Mouse (Mus musculus) T-cell, adult 2 months (primary cell): ENCODE measurements around the gene Stxbp2.
"Not testable (repeated sequence)": the region's sequence is repeated elsewhere in the genome, so short reads cannot be mapped to it uniquely, and the experiment has no call there.

Source experiments
- DNase-seq: peaks from one replicate; pipeline ENCODE4 v3.0.0; 2022; ENCODE audit warnings: low spot score

Gene Stxbp2

DNA sequence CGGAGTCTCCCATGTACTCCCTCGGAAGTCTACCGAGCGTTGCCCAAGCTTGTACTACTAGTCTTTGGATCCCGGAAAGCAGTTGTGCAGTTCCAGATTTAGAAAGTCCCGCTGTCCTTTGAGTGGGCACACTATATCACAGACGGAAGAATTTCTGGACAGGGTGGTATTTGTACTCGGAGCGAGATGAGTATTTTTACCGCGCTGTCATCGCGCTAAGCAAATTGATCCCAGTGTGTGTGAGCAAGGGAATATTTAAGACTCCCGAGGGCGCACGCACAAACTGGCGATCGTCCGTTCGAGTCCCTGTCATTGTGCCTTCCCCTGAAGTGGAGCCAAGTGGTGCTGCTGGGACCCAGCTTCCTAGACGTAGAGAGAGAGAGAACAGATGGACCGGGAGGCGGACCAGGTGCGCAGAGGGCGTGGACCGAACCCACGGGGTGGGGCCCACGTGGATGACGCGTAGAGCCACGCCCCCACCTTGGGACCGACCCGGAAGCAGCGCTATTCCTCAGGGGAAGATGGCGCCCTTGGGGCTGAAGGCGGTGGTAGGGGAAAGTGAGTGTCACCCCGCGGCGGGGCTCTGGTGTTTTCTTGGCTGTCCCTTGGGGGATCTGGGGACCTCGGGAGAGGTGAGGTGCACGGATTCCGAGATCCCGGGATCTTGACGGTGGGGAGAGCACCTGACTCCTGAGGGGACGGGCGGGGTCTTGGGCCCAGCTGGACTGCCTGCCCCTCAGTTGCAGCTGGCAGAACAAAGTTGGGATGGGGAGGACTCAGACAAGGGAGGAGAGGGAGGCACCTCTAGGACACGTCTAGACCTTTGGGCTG lies at the start of gene Stxbp2:
TSS of gene Stxbp2 (plus strand) at position 309 of the 831 bp plus-strand sequence.
- DNase-seq, result peak; percentile 89

DNA sequence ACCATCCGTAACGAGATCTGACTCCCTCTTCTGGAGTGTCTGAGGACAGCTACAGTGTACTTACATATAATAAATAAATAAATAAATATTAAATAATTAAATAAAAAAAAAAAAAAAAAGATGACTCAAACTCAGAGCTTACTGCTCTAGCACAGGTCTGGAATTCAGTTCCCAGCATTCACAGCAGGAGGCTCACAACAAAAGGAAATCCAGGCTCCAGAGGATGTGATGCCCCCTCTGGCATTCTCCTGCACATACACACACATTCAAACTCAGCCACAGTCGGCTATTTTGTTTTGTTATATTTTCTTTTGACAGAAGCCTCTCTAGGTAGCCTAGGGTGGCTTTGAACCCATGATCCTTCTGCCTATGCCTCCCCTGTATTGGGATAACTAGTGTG lies 48.8 kb upstream of the Stxbp2 start:
- not testable (repeated sequence) for DNase-seq

DNA sequence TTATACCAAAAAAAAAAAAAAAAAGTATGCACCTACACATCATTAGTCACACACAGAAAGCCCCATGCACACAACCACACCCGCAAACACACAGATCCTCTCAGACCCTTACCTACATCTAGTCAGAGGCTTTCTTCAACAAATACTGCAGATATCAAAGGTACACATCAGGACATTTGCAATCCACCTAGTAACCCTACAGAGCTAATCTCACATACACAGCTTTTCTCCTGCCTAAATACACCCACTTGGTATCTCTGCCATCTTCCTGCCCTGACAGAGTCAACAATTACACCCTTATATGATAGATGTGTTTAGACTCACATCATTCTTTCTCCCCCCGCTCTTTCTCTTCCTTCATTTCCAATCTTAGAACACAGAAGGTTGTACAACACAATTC lies 44.3 kb upstream of the Stxbp2 start:
- DNase-seq, result no peak

DNA sequence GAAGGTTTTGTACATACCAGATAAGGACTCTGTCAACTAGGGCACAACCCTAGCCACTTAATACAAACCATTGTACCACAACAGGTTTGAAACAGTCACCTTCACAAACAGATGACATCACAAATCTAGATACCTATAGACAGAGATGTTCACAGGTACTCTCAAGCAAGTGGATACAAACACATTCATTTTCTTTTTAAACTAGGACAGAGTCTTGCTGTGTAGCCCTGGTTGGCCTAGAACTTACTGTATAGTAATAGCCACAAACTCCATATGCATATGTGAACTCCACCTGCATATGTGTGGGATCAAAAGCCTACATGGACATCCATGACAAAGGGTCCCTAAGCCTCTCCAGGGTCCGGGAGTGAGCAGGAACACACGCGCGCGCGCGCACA lies 43.8 kb upstream of the Stxbp2 start, which contains the start of gene Camsap3:
TSS of gene Camsap3 (plus strand) at position 301 of the 398 bp plus-strand sequence.
- DNase-seq, result no peak

GRCm38 (mm10) chr8:3587391-3588257 lies 43.1 kb upstream of the Stxbp2 start:
- peak; percentile 22 for DNase-seq

DNA sequence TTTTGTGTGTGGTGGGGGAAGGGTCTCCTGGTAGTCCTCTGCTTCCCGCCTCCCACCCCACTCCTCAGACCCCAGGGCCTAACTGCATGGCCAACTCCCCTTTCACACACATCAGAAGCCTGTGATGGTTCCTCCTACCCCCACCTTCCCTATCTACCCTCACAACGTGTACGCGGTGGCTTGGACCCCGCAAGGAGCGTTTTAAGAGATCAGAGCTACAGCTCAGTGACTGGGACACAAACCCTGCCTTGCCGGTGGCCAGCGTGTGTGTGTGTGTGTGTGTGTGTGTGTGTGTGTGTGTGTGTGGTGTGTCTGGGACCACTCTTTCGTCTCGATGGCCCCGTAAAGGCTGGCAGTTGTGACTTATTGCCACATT lies 42.5 kb upstream of the Stxbp2 start:
- no peak for DNase-seq

- no peak for DNase-seq
Observed at GRCm38 (mm10) chr8:3593470-3593869, 37.3 kb upstream of the Stxbp2 start.

- DNase-seq, result no peak
Observed at GRCm38 (mm10) chr8:3594466-3594865, 36.3 kb upstream of the Stxbp2 start.

- no peak for DNase-seq
Observed at GRCm38 (mm10) chr8:3598054-3598453, 32.7 kb upstream of the Stxbp2 start.

GRCm38 (mm10) chr8:3599219-3599618 lies 31.5 kb upstream of the Stxbp2 start:
- no peak for DNase-seq

DNA sequence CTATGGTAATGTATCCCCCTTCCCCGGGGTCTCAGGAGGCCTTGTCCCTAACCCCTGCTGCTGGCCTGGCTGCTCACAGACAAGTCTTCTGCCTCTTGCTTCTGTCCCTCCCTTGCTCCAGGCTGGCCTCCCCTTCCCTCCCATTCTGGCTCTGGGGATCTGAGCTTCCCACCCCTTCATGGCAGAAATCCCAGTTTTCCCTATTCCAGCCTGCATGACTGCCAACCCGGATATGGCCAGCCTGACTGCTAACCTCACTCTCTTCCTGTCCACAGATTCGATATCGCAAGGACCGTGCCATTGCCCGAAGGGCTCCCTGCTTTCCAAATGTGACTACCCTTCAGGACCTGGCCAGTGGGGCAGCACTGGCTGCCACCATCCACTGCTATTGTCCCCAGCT lies 30.4 kb upstream of the Stxbp2 start:
- no peak for DNase-seq

DNA sequence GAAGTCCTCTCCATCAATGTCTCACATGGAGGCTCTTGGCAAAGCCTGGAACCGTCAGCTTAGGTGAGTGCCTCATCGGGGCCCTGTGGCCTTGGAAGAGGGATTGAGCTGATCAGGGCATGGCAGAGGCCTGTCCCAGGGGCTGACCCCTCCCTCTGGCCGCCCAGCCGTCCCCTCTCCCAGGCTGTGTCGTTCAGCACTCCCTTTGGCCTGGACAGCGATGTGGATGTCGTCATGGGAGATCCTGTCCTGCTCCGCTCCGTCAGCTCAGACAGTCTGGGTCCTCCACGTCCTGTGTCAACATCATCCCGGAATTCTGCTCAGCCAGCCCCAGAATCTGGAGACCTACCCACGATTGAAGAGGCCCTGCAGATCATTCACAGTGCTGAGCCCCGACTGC lies 27.3 kb upstream of the Stxbp2 start:
- no peak for DNase-seq

DNA sequence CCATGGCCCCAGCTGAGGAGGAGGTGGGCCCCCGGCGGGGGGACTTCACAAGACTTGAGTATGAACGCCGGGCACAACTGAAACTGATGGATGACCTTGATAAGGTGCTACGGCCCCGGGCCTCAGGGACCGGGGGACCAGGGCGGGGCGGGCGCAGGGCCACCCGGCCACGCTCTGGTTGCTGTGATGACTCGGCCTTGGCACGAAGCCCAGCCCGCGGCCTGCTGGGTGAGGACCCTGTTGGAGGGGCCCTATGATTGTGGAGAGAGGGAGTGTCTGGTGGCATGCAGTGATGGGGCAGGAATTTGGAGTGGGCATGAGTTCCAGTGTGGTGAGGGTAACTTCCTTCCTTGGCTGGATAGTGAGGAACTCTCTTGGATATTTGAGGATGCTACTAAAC lies 24.2 kb upstream of the Stxbp2 start:
- DNase-seq, result no peak

- DNase-seq, result no peak
Observed at GRCm38 (mm10) chr8:3607822-3608221, 22.9 kb upstream of the Stxbp2 start.

GRCm38 (mm10) chr8:3609046-3609815 lies 21.5 kb upstream of the Stxbp2 start:
- no peak for DNase-seq

GRCm38 (mm10) chr8:3609816-3610150 lies 21.0 kb upstream of the Stxbp2 start:
- DNase-seq, result no peak

- DNase-seq, result peak; percentile 98
Observed at GRCm38 (mm10) chr8:3621199-3621970, 9.4 kb upstream of the Stxbp2 start, which contains the start of the genes Xab2 and Pet100. TSS of gene Xab2 (minus strand) at chr8:3621316. TSS of gene Pet100 (plus strand) at chr8:3621548.

DNA sequence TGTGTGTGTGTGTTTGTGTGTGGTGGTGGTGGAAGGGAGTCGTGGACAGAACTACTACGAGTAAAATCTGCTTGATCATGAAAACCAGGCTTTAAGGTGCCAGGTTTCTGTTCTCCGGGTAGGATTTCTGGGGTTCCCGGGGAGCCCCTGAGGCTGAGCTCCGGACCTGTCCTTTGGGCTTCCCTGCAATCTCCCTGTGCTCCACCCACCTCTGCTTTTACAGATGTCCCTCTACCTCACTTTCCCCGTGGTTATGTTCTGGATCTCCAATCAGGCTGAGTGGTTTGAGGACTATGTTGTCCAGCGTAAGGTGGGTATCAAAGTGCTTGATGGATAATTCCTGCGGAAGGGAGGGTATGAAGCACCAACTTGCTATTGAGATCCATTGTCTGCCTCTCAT lies 8.6 kb upstream of the Stxbp2 start:
- no peak for DNase-seq

DNA sequence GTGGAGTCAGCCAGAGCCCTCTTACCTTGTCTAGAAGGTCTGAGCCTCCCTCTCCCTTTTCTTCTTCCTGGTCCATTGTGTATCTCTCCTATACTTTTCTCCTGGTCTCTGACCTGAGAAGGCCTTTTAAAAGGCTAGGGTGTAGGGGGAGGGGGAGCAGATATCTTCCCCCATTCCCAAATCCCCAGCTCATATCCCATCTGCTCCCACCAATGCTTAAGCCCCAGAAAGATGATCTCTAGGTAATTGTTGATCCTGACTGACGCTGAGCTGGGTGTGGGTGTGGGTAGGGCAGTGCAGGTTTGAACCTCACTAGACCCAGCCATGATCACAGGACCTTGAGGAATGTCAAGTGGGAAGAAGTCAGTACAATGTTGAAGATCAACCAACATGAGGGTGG lies 5.3 kb upstream of the Stxbp2 start, which contains the start of gene Pcp2:
TSS of gene Pcp2 (minus strand) at position 101 of the 400 bp plus-strand sequence.
- no peak for DNase-seq

GRCm38 (mm10) chr8:3626971-3627370 lies 3.8 kb upstream of the Stxbp2 start:
- no peak for DNase-seq

DNA sequence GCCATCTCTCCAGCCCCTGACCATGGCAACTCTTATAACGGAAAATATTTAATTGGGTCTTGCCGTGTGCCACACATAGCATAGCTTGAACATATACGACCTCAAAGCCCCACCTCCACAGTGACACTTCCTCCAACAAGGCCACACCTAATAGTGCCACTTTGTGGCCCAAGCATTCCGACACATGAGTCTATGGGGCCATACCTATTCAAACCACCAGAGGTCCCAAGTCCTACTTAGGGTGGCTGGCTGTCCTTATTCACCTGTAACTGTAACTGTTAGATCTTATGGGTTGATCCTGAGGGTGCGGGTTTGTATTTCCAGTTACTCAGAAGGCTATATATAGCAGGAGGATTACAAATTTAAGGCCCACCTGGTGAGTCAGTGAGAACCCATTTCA lies 2.7 kb upstream of the Stxbp2 start:
- DNase-seq, result peak; percentile 51
